Mouse (Mus musculus): ENCODE data around the gene Tmem129.

Gene Tmem129

DNA sequence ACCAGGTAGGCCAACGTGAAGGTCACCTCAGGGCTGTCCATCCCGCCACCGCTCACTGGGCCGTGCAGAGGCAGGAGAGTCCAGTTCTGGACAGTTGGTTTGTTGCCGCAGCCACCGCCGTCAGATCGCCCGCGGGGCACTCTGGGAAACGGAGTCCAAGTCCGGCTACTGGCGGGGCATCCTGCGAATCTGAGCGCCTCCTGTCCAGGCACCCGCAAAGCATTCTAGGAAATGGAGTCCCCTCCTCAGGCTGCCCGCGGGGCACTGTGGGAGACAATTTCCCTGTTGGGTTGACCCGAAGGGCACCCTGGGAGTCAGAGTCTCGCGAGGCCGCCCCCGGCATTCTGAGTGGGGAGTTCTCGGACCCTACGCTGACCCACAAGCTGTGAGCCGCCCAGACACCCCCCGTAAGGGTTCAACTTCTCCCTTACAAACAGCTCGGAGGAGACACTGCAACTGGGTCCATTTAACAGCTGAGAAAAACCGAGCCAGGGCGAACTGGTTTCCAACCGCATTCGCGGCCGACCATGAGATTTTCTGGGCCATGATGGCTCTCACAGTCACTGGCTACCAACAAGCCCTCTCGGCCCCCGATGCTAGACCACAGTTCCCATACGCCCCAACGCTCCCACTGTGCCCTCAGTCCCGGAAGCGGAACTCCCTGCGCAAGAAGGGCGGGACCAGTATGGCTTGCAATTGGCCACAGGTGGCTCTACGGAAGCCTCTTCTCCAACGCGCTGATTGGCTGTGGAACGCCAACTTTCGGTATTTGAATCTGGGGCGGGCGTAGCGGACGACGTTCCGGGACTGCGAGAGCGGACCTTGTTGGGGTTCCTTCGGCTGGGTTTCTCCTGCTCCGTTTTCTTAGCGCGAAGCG, at the start of gene Tmem129, which contains the start of gene Tacc3:
Gene Tmem129 (minus strand): TSS at position 630 of the 877 bp plus-strand sequence.
Gene Tacc3 (plus strand): TSS at position 342 of the 877 bp plus-strand sequence.
- peak; percentile 99 for DNase-seq (ENCODE audit: low spot score in 2 of 2)

DNA sequence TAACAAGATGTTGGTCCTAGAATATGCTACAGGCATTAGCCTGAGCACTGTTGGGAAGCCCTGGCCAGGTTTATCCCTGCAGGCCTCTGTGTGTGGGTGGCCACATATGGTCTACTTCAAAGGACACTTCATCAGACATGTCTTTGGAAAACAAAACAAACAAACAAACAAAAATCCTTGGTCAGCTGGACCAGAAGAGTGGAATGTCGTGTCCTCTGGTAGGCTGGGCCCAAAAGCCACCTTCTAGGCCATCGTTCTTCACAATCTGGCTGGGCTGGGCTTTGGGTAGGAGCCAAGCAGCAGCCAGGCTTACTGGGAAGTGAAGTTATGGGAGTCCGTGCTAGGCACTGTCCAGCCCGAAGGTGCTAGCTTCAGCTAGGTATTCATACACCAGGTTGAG, 48.9 kb upstream of the Tmem129 start:
- no peak for DNase-seq (ENCODE audit: low spot score in 2 of 2)

DNA sequence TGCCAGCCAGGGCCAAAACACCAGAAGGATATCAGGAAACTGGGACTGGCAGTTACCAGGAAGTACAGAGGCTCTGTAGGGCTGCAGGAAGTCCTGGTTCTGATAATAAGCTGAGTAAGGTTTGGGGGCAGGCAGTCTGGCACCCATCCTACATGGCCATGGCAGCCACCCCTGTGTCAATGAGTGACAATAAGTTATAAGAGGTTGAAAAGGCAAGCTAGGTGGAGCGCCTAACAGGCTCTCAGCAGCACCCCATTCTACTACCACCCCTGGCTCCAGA, 48.1 kb upstream of the Tmem129 start:
- no peak for DNase-seq (ENCODE audit: low spot score in 2 of 2)

DNA sequence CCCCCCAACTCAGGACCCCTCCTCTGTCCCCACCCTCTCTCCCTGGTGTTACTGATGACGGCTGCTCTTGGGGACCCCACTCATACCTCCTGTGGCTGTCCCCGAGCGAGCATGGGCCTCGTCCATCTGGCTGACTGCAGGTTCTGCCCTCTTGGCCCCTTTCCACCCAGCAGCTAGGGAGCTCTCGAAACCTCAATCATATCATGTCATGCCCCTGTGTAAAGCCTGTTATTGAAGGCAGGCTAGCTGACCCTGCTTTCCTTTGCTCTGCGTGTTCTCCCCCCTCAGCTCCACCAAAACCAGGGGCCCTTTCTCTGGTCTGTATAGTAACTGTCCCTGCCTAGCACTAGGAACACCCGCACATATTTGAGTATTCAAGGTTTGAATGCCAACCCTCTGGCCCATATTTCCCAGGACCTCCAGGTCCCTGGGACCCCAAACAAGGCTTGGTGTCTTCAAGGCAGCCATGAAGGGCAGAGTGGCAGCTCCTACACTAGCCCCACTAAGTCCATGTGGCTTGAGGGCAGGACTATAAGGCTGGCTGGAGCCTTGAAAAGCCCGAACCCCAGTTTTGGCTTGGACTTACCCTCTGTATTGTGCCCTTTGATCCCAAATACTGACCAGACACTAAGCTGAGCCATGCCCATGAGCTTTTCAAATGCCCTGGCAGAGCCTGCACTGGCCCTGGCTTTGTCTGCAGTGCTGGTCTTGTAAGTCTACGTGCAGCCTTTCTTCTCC, 47.6 kb upstream of the Tmem129 start:
- DNase-seq (ENCODE audit: low spot score in 2 of 2), result no peak

DNA sequence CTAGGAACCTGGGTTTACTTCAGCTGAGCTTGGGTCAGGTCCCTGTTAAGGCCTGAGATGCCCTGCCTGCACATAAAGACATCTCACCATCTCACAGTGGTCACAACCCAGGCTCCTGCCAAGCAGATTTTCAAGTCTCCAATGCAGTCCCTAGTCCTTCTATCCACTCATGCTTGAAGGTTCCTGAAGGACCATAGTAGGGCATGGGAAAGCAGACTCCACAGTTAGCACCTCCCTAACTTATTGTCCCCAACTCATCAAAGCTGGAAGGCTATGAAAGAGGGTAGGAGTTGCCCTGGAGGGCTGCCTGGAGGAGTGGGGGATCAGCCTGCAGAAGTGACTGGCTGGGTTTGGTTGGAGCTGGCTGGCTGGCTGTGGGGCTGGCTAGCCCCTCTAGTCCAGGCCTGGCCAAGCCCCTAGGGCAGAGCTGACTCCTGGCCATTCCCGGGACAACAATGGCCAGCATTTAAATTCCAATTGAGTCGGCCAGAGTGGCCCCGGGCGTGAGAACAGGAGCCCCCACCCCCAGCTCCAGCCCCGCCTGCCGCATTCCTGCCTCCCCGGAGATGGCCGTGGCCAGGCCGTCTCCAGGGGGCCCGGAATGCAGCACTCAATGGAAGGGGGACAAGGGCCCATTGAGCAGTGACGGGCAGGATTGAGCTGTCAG, 46.9 kb upstream of the Tmem129 start:
- peak; percentile 79 to 85 for DNase-seq (ENCODE audit: low spot score in 2 of 2)

DNA sequence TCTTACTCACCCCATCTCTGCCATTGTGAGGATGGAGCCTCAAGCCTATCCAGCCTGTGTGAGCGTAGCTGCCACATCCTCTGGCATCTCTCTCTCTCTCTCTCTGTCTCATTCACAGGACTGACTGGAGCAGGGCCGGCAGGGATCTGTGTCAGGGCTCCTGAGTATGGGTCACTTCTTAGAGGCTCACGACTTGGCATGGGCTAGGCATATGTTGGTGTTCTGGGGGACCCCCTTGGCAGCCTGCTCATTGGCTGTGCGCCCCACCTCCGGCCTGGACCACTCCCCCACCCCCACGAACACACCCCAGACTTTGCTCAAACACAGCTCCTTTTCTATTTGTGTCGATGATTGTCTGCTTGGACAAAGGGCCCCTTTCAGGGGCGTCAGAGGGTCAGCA, 45.8 kb upstream of the Tmem129 start:
- DNase-seq (ENCODE audit: low spot score in 2 of 2), result peak; percentile 60 to 66

DNA sequence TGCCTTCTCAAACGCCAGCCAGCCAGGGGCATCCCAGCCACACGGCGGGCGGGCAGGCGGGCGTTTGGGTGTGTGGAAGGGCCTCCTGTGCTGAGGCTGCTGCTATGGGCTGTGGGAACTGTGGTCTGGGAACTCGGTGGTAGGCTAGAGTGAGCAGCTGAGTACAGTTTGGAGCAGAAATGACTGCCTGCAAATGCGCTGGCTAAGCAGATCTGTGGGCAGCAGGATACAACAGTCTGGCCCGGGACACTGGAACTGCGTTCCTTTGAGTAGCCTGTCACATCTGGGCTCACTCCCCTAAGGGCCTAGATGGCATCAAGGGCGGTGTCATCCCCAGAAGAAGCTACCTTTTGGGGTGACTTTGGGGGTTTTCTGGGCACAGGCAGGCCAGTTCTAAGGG, 43.6 kb upstream of the Tmem129 start:
- no peak for DNase-seq (ENCODE audit: low spot score in 2 of 2)

DNA sequence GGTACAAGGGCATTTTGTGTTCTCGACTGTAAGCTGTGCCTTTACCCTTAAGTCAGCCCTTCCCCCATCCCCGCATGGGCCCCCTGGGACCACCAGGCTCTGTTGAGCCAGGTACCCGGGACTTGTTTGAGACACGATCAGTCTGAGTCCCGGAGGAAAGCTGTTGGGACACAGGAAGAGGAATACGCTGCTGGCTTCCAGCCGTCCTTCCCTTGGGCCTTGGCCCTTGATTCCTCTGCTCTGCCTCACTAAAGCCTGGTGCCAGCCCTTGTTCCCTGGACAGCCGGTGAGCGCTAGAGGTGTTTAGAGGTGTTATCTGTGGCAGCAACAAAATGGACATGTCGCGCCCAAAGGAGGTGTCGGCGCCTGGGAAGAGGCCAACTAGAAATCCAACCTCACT, 41.8 kb upstream of the Tmem129 start:
- DNase-seq (ENCODE audit: low spot score in 2 of 2), result no peak

DNA sequence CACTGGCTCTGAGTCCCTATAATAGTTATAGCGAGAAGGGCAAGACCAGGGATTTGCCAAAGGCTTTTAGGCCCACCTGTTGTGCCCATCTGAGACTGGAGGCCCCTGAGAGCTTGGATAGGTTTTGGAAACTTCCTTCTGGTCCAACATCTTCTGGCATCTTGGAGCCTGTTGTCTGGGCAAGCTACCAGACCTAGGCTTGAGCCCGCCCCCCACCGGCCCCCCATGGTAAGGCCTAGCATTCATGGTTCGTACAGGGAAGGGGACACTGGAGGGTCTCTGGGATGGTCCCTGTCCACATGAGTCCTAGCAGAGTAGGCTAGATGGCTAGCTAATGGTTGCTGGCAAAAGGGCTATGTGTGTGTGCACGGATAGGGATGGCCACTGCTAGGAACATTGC, 40.5 kb upstream of the Tmem129 start:
- DNase-seq (ENCODE audit: low spot score in 2 of 2), result no peak

DNA sequence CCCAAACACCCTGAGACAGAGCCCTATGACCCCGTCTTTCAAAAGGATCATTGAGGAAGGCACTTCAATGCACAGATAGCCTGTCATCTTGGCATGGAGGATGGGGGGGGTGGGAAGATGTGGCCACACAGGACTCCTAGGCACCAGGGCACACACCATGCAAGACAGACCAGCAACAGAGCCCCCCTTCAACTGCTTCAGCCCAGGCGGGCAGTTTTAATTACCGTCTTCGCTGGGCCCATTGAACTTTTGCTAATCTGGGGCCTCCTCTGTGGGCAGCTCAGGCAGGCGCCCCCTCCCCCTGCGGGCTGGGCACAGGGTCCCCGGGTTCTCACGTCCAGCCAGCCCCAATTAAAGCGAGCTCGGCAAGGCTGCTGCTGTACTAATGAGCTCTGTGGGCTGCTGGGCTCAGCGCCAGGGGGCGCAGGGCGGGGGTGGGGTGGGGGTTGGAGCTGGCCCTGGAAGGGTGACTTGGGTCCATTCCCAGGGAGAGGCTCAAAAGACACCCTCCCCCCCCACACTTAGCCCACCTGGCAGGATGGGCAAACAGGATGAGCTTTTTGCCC, 39.8 kb upstream of the Tmem129 start:
- peak; percentile 84 to 86 for DNase-seq (ENCODE audit: low spot score in 2 of 2)

DNA sequence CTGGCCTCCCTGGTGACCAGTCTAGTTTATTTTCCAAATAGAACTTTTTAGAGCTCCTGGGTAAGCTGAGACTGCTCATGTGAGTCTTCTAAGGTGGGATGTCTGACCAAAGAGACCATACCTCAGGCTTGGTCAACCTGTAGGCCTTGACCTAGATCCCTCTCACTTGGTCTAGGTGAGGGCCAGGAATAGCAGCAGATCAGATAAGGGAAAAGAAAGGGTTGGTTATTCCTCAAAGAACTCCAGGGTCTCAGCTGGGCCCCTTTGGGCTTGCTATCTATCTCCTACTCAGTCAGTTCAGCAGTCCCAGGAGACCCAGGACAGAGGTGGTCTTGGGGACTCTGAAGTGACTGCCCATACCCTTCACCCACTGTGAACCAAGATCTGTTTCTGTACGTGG, 39.3 kb upstream of the Tmem129 start:
- DNase-seq (ENCODE audit: low spot score in 2 of 2), result no peak

DNA sequence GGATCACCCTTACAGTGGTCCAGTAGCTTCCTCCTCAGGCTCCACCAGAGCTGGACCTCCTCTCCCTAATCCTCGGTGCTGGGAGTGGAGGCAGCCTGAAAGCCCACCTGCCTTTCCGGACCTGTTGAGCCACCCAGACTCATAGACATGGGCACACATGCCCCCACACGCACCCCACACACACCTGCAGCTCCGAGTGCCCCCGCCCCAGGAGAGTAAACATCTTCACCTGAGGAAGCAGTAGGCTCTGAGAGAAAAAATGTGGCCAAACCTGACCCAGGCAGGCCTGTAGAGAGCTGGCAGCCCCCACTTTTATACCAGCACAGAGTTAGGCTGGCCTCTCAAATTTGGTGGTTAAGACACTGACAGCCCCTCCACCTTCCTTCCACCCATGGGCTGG, 38.2 kb upstream of the Tmem129 start:
- no peak for DNase-seq (ENCODE audit: low spot score in 2 of 2)

DNA sequence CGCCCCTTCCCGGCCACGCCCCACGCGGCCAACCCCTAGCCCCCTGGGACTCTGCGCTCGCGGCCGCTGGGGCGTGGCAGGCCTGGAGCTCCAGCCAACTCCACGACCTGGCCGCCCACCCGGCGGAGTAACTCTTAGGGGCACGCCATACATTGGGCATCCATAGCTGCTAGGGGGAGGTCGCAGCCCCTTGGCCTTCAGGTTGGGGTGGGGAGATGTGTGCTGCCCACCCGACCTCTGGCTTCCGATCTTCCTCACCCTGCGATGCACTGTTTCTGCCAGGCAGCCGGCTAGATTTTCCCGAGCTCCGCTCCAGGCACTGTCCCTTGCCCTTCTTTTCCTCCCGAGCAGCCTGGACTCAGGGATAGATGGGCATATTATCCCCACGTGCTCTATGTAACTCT, 37.5 kb upstream of the Tmem129 start:
- no peak for DNase-seq (ENCODE audit: low spot score in 2 of 2)

DNA sequence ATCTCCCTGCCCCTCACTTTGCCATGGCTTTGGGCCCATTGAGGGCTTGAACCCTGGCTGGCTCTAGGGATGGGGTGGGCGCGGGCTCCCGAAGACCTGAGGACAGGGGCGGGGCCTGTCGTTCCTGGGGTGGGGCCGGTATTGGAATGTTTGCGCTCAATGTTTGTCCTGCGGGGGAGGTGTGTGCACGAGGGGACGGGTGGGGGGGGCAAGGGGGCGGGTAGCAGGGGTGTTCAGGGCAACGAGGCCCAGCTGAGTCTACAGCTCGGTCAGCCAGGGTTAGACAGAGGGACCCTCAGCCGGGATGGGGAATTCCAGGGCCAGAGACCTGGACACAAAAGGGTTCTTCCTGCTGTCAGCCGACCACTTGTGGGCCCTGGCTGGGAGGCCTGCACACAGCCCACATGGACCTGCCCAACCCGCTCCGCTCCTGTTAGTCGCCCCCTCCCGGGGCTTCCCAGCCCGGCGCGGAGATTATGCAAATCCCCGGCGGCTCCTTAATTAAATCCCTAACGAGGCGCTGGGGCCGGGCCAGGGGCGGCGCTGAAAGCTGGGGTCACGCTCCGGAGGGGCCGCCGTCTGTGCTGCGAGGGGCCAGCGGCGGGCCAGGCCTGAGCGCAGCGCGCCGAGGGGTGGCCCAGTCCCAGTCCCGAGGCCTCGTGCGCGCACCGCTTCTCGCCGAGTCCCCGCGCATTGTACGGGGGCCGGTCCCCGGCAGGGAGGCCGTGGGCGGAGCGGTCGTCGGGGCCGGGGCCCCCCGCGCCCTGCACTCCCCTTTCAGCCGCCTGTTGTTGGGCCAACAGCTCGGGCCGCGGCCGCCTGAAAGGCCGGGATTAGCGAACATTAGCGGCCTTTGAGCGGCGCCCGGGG, 36.9 kb upstream of the Tmem129 start:
- DNase-seq (ENCODE audit: low spot score in 2 of 2), result peak; percentile 78 to 82

DNA sequence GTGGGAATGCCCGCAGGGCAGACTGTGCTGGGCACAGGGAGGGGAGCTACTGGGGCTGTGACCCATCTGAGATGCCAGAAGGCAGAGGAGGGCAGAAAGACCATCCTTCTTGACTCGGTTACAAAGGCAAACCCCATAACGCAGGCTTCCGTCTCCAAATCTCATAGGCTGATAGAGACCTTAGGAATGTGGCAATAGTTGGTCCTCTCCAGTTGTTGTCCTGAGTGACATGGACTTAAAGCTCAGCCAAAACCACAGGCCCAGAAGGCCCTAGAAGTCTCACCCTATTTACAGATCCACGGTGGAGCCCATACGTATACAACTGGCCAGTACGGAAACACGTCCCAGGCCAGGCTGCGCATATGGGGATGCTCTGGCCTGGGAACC, 36.2 kb upstream of the Tmem129 start:
- DNase-seq (ENCODE audit: low spot score in 2 of 2), result no peak

DNA sequence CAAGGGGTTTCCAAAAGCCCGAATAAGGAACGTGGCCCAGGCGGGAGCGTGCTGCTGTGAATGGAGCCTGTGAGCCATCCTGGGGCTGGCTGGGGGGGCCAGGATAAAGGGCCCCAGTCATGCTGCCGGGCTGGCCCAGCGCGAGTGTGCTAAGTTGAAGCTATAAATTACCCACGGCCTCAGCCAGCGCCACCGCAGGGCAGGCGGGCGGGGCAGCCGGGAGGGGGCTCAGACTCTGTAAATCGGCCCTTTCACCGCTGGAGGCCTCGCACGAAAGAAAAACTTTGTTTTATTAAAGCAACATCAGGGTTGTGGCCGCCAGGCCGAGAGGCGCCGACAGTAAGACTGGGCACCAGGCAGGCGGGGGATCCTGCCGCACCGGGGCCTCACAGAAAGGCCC, 34.2 kb upstream of the Tmem129 start:
- DNase-seq (ENCODE audit: low spot score in 2 of 2), result peak in 1 of 2 experiments; percentile 31

DNA sequence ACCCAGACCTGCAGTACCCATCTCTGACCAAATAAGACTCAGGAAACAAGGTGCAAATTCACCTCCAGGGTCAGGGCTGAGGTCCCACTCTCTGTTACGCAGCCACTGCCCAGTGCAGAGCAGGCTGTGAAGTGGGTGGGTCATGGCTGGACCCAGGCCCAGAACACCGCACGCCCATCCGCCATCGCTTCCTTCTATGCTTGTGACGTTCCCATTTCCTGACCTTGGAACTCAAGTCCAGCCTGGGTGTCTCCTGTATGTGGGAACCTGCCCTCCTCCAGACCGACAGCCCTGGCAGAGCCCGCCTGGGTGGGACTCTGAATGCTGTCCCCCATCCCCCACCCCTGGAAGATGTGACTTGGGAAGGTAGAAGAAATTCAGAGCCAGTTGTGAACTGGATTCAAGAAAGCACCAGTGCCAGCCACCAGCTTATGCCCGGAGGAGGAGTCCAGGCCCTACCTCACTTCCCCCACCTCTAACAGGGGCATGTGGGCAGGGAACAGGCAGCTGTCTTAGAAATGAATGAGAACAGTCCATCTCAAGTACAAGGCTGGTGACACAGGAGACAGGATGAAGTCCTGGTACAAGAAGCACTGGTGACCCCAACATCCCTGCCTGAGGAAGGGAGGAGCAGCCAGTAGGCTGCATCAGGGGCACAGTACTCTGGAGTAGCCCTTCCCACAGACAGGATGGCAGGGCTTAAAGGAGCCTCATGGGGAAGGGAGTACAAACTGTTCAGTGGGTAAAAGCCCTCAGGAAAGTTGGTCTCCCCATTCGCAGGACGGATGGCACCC, 31.8 kb upstream of the Tmem129 start:
- DNase-seq (ENCODE audit: low spot score in 2 of 2), result no peak

DNA sequence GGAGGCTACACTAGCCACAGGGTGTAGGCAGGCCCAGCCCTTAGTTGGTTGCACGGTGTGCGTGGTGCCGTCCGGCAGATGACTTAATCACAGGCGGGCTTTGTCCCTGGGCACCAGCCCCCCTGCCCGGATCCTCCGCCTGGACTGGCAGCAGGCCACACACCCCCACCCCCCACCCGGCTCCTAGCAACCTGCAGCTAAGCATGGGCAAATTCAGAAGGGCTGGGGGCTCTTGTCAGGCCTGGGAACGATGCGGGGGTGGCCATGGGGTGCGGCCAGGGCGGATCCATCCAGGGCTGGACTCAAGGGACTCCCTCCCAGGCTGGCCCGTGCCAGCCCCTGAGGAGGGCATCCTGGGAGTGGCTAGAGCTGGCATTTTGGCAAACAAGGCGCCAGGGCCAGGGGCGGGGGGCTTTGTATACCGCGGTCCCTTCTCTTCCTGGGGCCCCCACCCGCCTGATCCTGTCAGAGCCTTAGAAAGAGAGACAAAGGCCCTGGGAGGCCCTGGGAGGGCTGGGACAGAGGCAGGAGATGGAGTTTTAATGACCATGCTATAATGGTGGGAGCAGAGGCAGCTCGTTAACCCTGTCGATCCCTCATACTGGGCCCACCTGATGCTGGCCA, 31.1 kb upstream of the Tmem129 start:
- peak; percentile 64 to 67 for DNase-seq (ENCODE audit: low spot score in 2 of 2)

DNA sequence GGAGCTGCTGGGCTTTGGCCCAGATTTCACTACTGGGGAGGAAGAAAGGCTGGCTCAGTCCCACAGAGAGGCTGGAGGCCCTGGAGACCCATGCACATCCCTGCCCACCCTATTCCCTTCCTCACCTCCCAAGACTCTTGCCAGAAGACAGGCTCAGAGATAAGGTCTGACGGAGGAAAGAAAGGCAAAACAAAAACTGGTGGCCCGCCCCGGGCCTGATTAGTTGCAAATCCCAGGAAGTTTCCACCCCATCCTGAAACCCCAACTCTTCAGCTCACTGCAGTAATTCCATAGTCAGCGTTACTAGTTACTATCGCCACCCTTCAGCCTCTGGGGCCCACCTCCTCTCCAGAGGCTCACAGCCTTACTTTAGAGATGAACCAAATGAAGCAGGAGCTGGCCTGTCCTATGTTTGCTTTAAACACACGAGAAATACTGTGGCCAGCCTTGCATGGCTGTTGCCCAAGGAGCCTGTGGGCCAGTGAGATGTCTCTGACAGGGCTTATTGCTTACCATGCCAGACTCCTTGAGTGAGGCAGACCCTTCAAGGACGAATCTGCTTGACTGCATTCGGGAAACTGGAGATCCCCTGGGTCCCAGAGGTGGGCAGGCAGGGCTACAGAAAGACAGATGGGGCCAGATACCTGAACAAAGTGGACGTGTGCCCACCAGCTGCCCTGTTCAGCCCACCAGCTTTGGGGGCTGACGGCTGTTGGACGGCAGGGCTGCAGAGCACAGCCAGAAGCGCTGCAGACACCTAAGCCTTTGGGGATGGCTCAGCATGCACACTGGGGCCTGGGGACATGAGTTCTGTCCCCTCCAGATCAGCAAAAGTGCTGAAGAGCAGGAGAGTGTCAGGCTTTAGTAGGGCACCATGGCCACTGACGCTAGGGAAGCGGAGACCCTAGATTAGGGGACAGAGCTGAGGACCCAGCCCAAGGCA, 30.3 kb upstream of the Tmem129 start:
- DNase-seq (ENCODE audit: low spot score in 2 of 2), result no peak

Data from right cerebral cortex, postnatal 10 days (tissue).